8 mouse cellular contexts compared by ENCODE assay signal in the genomic region with DNA sequence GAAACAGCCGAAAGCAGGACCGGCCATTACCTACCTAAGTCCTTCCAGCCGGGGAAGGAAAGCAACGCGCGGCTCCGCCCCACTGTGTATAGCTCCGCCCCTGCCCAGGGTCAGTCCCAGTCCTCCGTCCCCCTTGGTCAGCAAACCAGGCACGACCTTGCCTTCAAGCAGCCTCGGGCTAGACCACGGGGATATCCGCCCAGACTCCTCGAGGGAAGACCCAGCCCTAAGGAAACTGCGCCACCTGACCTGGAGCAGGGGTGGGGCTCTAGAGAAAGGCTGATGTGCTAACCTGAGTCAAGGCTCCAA. TPM values are rescaled to one million over a fixed set of nuclear protein-coding genes. Genes with fewer than 3 reads are reported as not detected.
DNase-seq lines count a peak whose midpoint lies in the region; ATAC-seq and TF ChIP-seq lines count a peak whose summit lies in the region.

No protein-coding gene starts in this region.

- H3K4me2 ChIP-seq in hindbrain, embryonic 16.5 days (ENCODE audit: low read length), result peak overlapping the region; percentile 96
- H3K4me2 ChIP-seq in liver, embryonic 11.5 days, result peak overlapping the region; percentile 85
- peak overlapping the region; percentile 98 for H3K4me2 ChIP-seq in midbrain, embryonic 16.5 days (ENCODE audit: low read length)

- H3K4me1 ChIP-seq in cerebellum, adult 2 months (ENCODE audit: control insufficient read depth, insufficient read depth, low read length), result peaks cover 59% of the 10 kb centered on the region
- peaks cover 83% of the 10 kb centered on the region for H3K4me1 ChIP-seq in hindbrain, embryonic 16.5 days (ENCODE audit: control insufficient read depth, insufficient read depth, low read depth, low read length)
- peaks cover 76% of the 10 kb centered on the region for H3K4me1 ChIP-seq in liver, embryonic 11.5 days (replicated peaks; ENCODE audit: control insufficient read depth, insufficient read depth, low read length)
- H3K4me1 ChIP-seq in midbrain, embryonic 16.5 days (ENCODE audit: control insufficient read depth, insufficient read depth, low read length), result peaks cover 74% of the 10 kb centered on the region

- no peaks in the 10 kb centered on the region for H3K27me3 ChIP-seq in cerebellum, adult 2 months (ENCODE audit: control insufficient read depth, insufficient read depth, low read length)
- no peaks in the 10 kb centered on the region for H3K27me3 ChIP-seq in hindbrain, embryonic 16.5 days (replicated peaks; ENCODE audit: control insufficient read depth, insufficient read depth, low read length)
- H3K27me3 ChIP-seq in liver, embryonic 11.5 days (replicated peaks; ENCODE audit: control insufficient read depth, insufficient read depth, low read length), result peaks cover 25% of the 10 kb centered on the region
- H3K27me3 ChIP-seq in midbrain, embryonic 16.5 days (ENCODE audit: control insufficient read depth, insufficient read depth, low read depth, low read length), result no peaks in the 10 kb centered on the region

- H3K27ac ChIP-seq in cerebellum, adult 2 months (ENCODE audit: insufficient read depth, low read length), result peak overlapping the region; percentile 57
- H3K27ac ChIP-seq in hindbrain, embryonic 16.5 days (ENCODE audit: low read depth, low read length), result peak overlapping the region; percentile 80
- H3K27ac ChIP-seq in liver, embryonic 11.5 days (ENCODE audit: low read depth, low read length), result peak overlapping the region; percentile 9
- H3K27ac ChIP-seq in midbrain, embryonic 16.5 days (ENCODE audit: low read length), result peak overlapping the region; percentile 81; the same call in 1 of the 2 replicates

- H3K4me3 ChIP-seq in cerebellum, adult 2 months (replicated peaks; ENCODE audit: insufficient read depth, low read depth, low read length), result peak overlapping the region; percentile 73
- H3K4me3 ChIP-seq in hindbrain, embryonic 16.5 days (ENCODE audit: low read length), result peak overlapping the region; percentile 57
- H3K4me3 ChIP-seq in liver, embryonic 11.5 days (ENCODE audit: low read depth, low read length), result peak overlapping the region; percentile 62
- peak overlapping the region; percentile 48 for H3K4me3 ChIP-seq in midbrain, embryonic 16.5 days (ENCODE audit: low read depth, low read length)

- H3K9ac ChIP-seq in hindbrain, embryonic 16.5 days (ENCODE audit: low read depth, low read length), result peak overlapping the region; percentile 78
- peak overlapping the region; percentile 55 for H3K9ac ChIP-seq in liver, embryonic 11.5 days (ENCODE audit: low read depth, low read length)
- peak overlapping the region; percentile 81 for H3K9ac ChIP-seq in midbrain, embryonic 16.5 days (ENCODE audit: low read depth, low read length)

- no peak for TF ChIP-seq CTCF in cerebellum, adult 2 months (IDR thresholded peaks at IDR 0.05; ENCODE audit: borderline replicate concordance, insufficient read depth, low read depth, low read length)

- H3K36me3 ChIP-seq in hindbrain, embryonic 16.5 days (ENCODE audit: control insufficient read depth, insufficient read depth, low read length), result 0 out of 2 replicates have a peak, but pooled peaks cover 2% of the 10 kb centered on the region
- H3K36me3 ChIP-seq in liver, embryonic 11.5 days (ENCODE audit: control insufficient read depth, insufficient read depth, low read length), result no peaks in the 10 kb centered on the region
- H3K36me3 ChIP-seq in midbrain, embryonic 16.5 days (ENCODE audit: control insufficient read depth, insufficient read depth, low read length), result 0 out of 2 replicates have a peak, but pooled peaks cover 2% of the 10 kb centered on the region

- DNase-seq in frontal cortex, postnatal 14 days (ENCODE audit: low spot score in 2 of 2), result no peak
- DNase-seq in cerebellum, adult 2 months, result peak; percentile 79 to 82
- peak; percentile 61 for DNase-seq in forelimb bud, embryonic 11.5 days (ENCODE audit: low read depth, low spot score)
- DNase-seq in liver, embryonic 11.5 days (ENCODE audit: low spot score), result no peak
- no peak for DNase-seq in natural killer cell, adult 2 months (ENCODE audit: low spot score in 2 of 2)

- ATAC-seq in frontal cortex, adult (ENCODE audit: low TSS enrichment), result peak; percentile 17; the same call in 1 of the 2 replicates
- ATAC-seq in hindbrain, embryonic 16.5 days, result peak; percentile 21; the same call in 1 of the 2 replicates
- peak; percentile 35 for ATAC-seq in liver, embryonic 11.5 days (replicated peaks; ENCODE audit: low FRiP score)
- ATAC-seq in midbrain, embryonic 16.5 days, result peak; percentile 44; the same call in 1 of the 2 replicates

- WGBS in cerebellum, adult 2 months, result 3% methylated on average over 15 of the region's 15 CpGs
- 0% methylated on average over 13 of the region's 15 CpGs for WGBS in hindbrain, embryonic 16.5 days
- 2% methylated on average over 15 of the region's 15 CpGs for WGBS in liver, embryonic 11.5 days
- 2% methylated on average over 15 of the region's 15 CpGs for WGBS in midbrain, embryonic 16.5 days

- H3K9me3 ChIP-seq in hindbrain, embryonic 16.5 days (ENCODE audit: control insufficient read depth, low read length), result no peaks in the 10 kb centered on the region
- H3K9me3 ChIP-seq in liver, embryonic 11.5 days (ENCODE audit: control insufficient read depth, low read length), result no peaks in the 10 kb centered on the region
- H3K9me3 ChIP-seq in midbrain, embryonic 16.5 days (replicated peaks; ENCODE audit: control insufficient read depth, low read length, poor library complexity, severe bottlenecking), result no peaks in the 10 kb centered on the region

- TF ChIP-seq POLR2A in cerebellum, adult 2 months (IDR thresholded peaks at IDR 0.05; ENCODE audit: borderline replicate concordance, insufficient read depth, low read length), result peak; percentile 57; the same call in 1 of the 2 replicates

RNA-seq across cellular contexts. Expression of gene Plxnb2, which starts 6.7 kb away (rescaled TPM):
- polyA plus RNA-seq in cerebellum, adult 2 months (2012; rRNA removed), result 127 and 141 TPM in 2 replicates
- 85.2 and 106 TPM in 2 replicates for polyA plus RNA-seq in hindbrain, embryonic 16.5 days (2015; fragmentation: Nextera tagmentation; extraction: Ambion mirVana)
- polyA plus RNA-seq in liver, embryonic 11.5 days (2014; fragmentation: Nextera tagmentation; extraction: Ambion mirVana), result 70.5 and 78.3 TPM in 2 replicates
- 90.1 and 92.1 TPM in 2 replicates for polyA plus RNA-seq in midbrain, embryonic 16.5 days (2015; fragmentation: Nextera tagmentation; extraction: Ambion mirVana)

RNA-seq across cellular contexts. Expression of gene Dennd6b, which starts 22.4 kb away (rescaled TPM):
- 156 and 165 TPM in 2 replicates for polyA plus RNA-seq in cerebellum, adult 2 months (2012; rRNA removed)
- 86.6 and 93.2 TPM in 2 replicates for polyA plus RNA-seq in hindbrain, embryonic 16.5 days (2015; fragmentation: Nextera tagmentation; extraction: Ambion mirVana)
- 9.5 and 10.5 TPM in 2 replicates for polyA plus RNA-seq in liver, embryonic 11.5 days (2014; fragmentation: Nextera tagmentation; extraction: Ambion mirVana)
- 120 and 124 TPM in 2 replicates for polyA plus RNA-seq in midbrain, embryonic 16.5 days (2015; fragmentation: Nextera tagmentation; extraction: Ambion mirVana)

RNA-seq across cellular contexts. Expression of gene Mapk11, which starts 24.4 kb away (rescaled TPM):
- 58.1 and 64.1 TPM in 2 replicates for polyA plus RNA-seq in cerebellum, adult 2 months (2012; rRNA removed)
- polyA plus RNA-seq in hindbrain, embryonic 16.5 days (2015; fragmentation: Nextera tagmentation; extraction: Ambion mirVana), result 23.7 and 28.3 TPM in 2 replicates
- 3.3 and 4.4 TPM in 2 replicates for polyA plus RNA-seq in liver, embryonic 11.5 days (2014; fragmentation: Nextera tagmentation; extraction: Ambion mirVana)
- polyA plus RNA-seq in midbrain, embryonic 16.5 days (2015; fragmentation: Nextera tagmentation; extraction: Ambion mirVana), result 29.0 and 32.6 TPM in 2 replicates

RNA-seq across cellular contexts. Expression of gene Mapk12, which starts 33.4 kb away (rescaled TPM):
- 112 and 128 TPM in 2 replicates for polyA plus RNA-seq in cerebellum, adult 2 months (2012; rRNA removed)
- polyA plus RNA-seq in hindbrain, embryonic 16.5 days (2015; fragmentation: Nextera tagmentation; extraction: Ambion mirVana), result 4.1 and 4.4 TPM in 2 replicates
- 3.8 and 4.8 TPM in 2 replicates for polyA plus RNA-seq in liver, embryonic 11.5 days (2014; fragmentation: Nextera tagmentation; extraction: Ambion mirVana)
- 3.0 and 4.4 TPM in 2 replicates for polyA plus RNA-seq in midbrain, embryonic 16.5 days (2015; fragmentation: Nextera tagmentation; extraction: Ambion mirVana)

RNA-seq across cellular contexts. Expression of gene Ppp6r2, which starts 37.5 kb away (rescaled TPM):
- 240 and 262 TPM in 2 replicates for polyA plus RNA-seq in cerebellum, adult 2 months (2012; rRNA removed)
- 59.4 and 71.5 TPM in 2 replicates for polyA plus RNA-seq in hindbrain, embryonic 16.5 days (2015; fragmentation: Nextera tagmentation; extraction: Ambion mirVana)
- polyA plus RNA-seq in liver, embryonic 11.5 days (2014; fragmentation: Nextera tagmentation; extraction: Ambion mirVana), result 25.0 and 31.6 TPM in 2 replicates
- 76.7 and 82.0 TPM in 2 replicates for polyA plus RNA-seq in midbrain, embryonic 16.5 days (2015; fragmentation: Nextera tagmentation; extraction: Ambion mirVana)

Comparison
In these comparisons a context has a peak if more than half of its experiments do, and no peak if none do; other contexts are left out.
1. DNase-seq: peak in cerebellum, adult 2 months (2 of 2) and forelimb bud, embryonic 11.5 days (single experiment); none in frontal cortex, postnatal 14 days (0 of 2), liver, embryonic 11.5 days (single experiment) and natural killer cell, adult 2 months (0 of 2).
2. H3K27ac ChIP-seq: peak in every context shown above with its lines; median percentile 81 in midbrain, embryonic 16.5 days; 80 in hindbrain, embryonic 16.5 days; 57 in cerebellum, adult 2 months; 9 in liver, embryonic 11.5 days.
3. Peak in every context shown above with its lines, with median percentiles within 50 percentile points of each other: ATAC-seq, H3K4me3 ChIP-seq, H3K4me2 ChIP-seq and H3K9ac ChIP-seq.